Mouse (Mus musculus) liver, embryonic 16.5 days (tissue): ENCODE data around the gene Clic5. TPM values are rescaled to one million over a fixed set of nuclear protein-coding genes. Genes with fewer than 3 reads are reported as not detected.

Experiments
- ATAC-seq: fragments of 200-750 bp; cut with Nextera tagmentation; 2 replicates; pipeline ENCODE4 v1.8.0; 2017; ENCODE audit warnings: low read depth, mild to moderate bottlenecking, moderate number of reproducible peaks, moderate library complexity
- H3K27ac ChIP-seq: fragments of 300-500 bp; sonication (generic); 2 replicates; pipeline ENCODE4 v1.5.1; 2014; ENCODE audit warnings: mild to moderate bottlenecking, low read length
- H3K27me3 ChIP-seq: fragments of 300-500 bp; sonication (generic); 2 replicates; pipeline ENCODE4 v1.6.1; 2014; ENCODE audit warnings: low read depth, low read length, mixed read lengths; ENCODE audit not compliant: control insufficient read depth, insufficient read depth
- H3K36me3 ChIP-seq: fragments of 300-500 bp; sonication (generic); 2 replicates; pipeline ENCODE4 v1.6.1; 2014; ENCODE audit warnings: mild to moderate bottlenecking; ENCODE audit not compliant: control insufficient read depth, insufficient read depth
- H3K4me1 ChIP-seq: fragments of 300-500 bp; sonication (generic); 2 replicates; pipeline ENCODE4 v1.6.1; 2014; ENCODE audit warnings: low read depth, low read length, mixed read lengths; ENCODE audit not compliant: control insufficient read depth
- H3K4me2 ChIP-seq: fragments of 300-500 bp; sonication (generic); 2 replicates; pipeline ENCODE4 v1.6.1; 2014; ENCODE audit warnings: low read depth, low read length, mixed read lengths
- H3K4me3 ChIP-seq: fragments of 300-500 bp; sonication (generic); 2 replicates; pipeline ENCODE4 v1.5.1; 2014; ENCODE audit warnings: low read depth, mild to moderate bottlenecking, low read length
- H3K9ac ChIP-seq: fragments of 300-500 bp; sonication (generic); 2 replicates; pipeline ENCODE4 v1.6.1; 2014; ENCODE audit warnings: low read depth, low read length
- H3K9me3 ChIP-seq: fragments of 300-500 bp; sonication (generic); replicated peaks from 2 replicates; pipeline ENCODE4 v1.6.1; 2016; ENCODE audit warnings: low read length; ENCODE audit not compliant: control insufficient read depth
- WGBS: fragments of 180-500 bp; shearing (Covaris S2); extraction: QIAGEN DNeasy Blood & Tissue Kit; methylation state at CpG from one replicate; pipeline ENCODE4 v1.1.7; 2014; ENCODE audit not compliant: insufficient replicate concordance; 5-methylcytosine and 5-hydroxymethylcytosine counted together
- polyA plus RNA-seq: library from polyadenylated mRNA; unstranded; fragments of >200 nt; fragmentation: Nextera tagmentation; extraction: Ambion mirVana; gene quantifications from 2 replicates; pipeline ENCODE4 v1.2.1, GENCODE M21; 2015

The Clic5 gene
- polyA plus RNA-seq, 1 experiment from 2014 or later: 0.66 TPM

DNA sequence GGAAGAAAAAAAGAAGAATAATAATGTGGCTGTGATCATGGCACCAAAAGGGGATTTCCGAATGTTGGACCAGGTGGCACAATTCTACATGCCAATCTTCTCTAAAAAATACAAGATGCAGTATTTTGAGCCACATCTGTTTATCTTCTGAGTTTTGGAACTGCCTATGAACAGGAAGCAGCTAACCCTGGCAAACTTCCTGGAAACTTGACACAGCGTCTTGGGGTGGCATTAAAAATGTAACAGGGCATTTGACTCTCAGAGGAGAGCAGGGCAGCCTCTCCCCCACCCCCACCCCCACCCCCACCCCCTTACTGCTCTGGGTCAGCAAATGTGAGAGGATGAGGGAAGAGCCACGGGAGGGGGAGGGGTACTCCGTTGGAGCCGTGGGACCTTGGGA, 25.9 kb upstream of the Clic5 start:
- Histone ChIP-seq H3K27me3 (no peaks in the 10 kb centered on the region), H3K4me3 (no peak overlapping the region), H3K4me2 (no peak overlapping the region), H3K9me3 (no peaks in the 10 kb centered on the region), H3K27ac (no peak overlapping the region), H3K4me1 (no peaks in the 10 kb centered on the region), H3K36me3 (no peaks in the 10 kb centered on the region), H3K9ac (no peak overlapping the region)
- ATAC-seq: no peak
- 10% methylated on average over 5 of the region's 5 CpGs for WGBS

DNA sequence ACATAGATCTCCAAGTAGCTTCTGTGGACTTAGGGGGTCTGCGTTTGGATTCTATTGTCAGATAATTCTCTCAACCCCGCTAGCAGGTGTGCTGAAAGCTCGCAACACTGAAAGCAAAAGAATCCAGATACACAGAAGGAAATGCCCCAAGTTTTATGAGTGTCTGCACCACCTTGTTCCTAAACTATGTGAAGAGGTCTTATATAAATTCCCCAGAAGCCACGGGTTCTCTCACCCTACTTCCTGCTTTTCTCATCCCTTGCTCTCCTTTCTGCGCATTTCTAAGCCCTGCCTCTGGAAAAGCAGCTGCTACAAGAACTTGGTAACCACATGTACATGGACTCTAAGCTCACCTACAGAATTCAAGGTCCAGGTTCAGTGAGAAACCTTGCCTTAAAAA, 25.4 kb upstream of the Clic5 start:
- Histone ChIP-seq H3K9me3 (no peaks in the 10 kb centered on the region), H3K4me1 (no peaks in the 10 kb centered on the region), H3K27ac (no peak overlapping the region), H3K27me3 (no peaks in the 10 kb centered on the region), H3K9ac (no peak overlapping the region), H3K36me3 (no peaks in the 10 kb centered on the region), H3K4me3 (no peak overlapping the region), H3K4me2 (no peak overlapping the region)
- WGBS: 47% methylated on average over 5 of the region's 5 CpGs
- ATAC-seq: no peak

- H3K4me1 ChIP-seq: no peaks in the 10 kb centered on the region
- H3K27me3 ChIP-seq: no peaks in the 10 kb centered on the region
- no peak overlapping the region for H3K4me2 ChIP-seq
- no peaks in the 10 kb centered on the region for H3K36me3 ChIP-seq
- H3K9me3 ChIP-seq: no peaks in the 10 kb centered on the region
- no peak overlapping the region for H3K27ac ChIP-seq
- H3K4me3 ChIP-seq: no peak overlapping the region
- H3K9ac ChIP-seq: no peak overlapping the region
- ATAC-seq: no peak
- 64% methylated on average over 11 of the region's 11 CpGs for WGBS
These were observed 22.5 kb upstream of the Clic5 start for GRCm38 (mm10) chr17:44165730-44166347.

GRCm38 (mm10) chr17:44169676-44170075, 18.7 kb upstream of the Clic5 start:
- Histone ChIP-seq H3K9ac (no peak overlapping the region), H3K9me3 (no peaks in the 10 kb centered on the region), H3K4me1 (no peaks in the 10 kb centered on the region), H3K4me3 (no peak overlapping the region), H3K4me2 (no peak overlapping the region), H3K27ac (no peak overlapping the region), H3K36me3 (no peaks in the 10 kb centered on the region), H3K27me3 (no peaks in the 10 kb centered on the region)
- 63% methylated on average over 4 of the region's 4 CpGs for whole genome bisulfite sequencing
- no peak for ATAC-seq

GRCm38 (mm10) chr17:44170316-44170715, 18.1 kb upstream of the Clic5 start:
- H3K4me2 ChIP-seq: no peak overlapping the region
- H3K4me3 ChIP-seq: no peak overlapping the region
- 65% methylated on average over 3 of the region's 3 CpGs for WGBS
- ATAC-seq: no peak
- no peak overlapping the region for H3K9ac ChIP-seq
- H3K9me3 ChIP-seq: no peaks in the 10 kb centered on the region
- no peak overlapping the region for H3K27ac ChIP-seq
- H3K36me3 ChIP-seq: no peaks in the 10 kb centered on the region
- no peaks in the 10 kb centered on the region for H3K27me3 ChIP-seq
- H3K4me1 ChIP-seq: no peaks in the 10 kb centered on the region

DNA sequence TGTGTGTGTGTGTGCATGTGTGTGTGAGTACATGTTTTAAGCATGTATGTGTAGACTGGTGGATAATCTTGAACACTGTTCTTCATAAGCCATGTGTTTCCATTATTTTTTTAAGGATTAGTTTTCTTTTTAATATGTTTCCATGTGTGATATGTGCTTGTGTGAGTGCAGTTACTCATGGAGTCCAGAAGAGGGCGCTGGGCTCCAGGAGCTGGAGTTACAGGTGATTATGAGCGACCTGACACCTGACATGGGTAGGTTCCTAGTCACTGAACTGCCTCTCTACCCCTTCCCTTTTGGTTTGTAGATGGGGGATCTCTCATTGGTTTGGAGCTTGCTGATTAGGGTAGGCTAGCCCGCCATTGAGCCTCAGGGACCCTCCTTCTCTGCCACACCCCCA, 16.5 kb upstream of the Clic5 start:
- no peak overlapping the region for H3K27ac ChIP-seq
- no peak for ATAC-seq
- H3K36me3 ChIP-seq: no peaks in the 10 kb centered on the region
- H3K4me3 ChIP-seq: no peak overlapping the region
- H3K9ac ChIP-seq: no peak overlapping the region
- H3K27me3 ChIP-seq: no peaks in the 10 kb centered on the region
- no peaks in the 10 kb centered on the region for H3K4me1 ChIP-seq
- WGBS: 34% methylated on average over 3 of the region's 3 CpGs
- H3K4me2 ChIP-seq: no peak overlapping the region
- no peaks in the 10 kb centered on the region for H3K9me3 ChIP-seq

GRCm38 (mm10) chr17:44173341-44173740, 15.0 kb upstream of the Clic5 start:
- H3K27ac ChIP-seq: no peak overlapping the region
- no peak overlapping the region for H3K4me2 ChIP-seq
- no peak for ATAC-seq
- H3K27me3 ChIP-seq: no peaks in the 10 kb centered on the region
- no peaks in the 10 kb centered on the region for H3K4me1 ChIP-seq
- no peaks in the 10 kb centered on the region for H3K36me3 ChIP-seq
- no peak overlapping the region for H3K4me3 ChIP-seq
- WGBS: 46% methylated on average over 2 of the region's 2 CpGs
- H3K9ac ChIP-seq: no peak overlapping the region
- no peaks in the 10 kb centered on the region for H3K9me3 ChIP-seq

DNA sequence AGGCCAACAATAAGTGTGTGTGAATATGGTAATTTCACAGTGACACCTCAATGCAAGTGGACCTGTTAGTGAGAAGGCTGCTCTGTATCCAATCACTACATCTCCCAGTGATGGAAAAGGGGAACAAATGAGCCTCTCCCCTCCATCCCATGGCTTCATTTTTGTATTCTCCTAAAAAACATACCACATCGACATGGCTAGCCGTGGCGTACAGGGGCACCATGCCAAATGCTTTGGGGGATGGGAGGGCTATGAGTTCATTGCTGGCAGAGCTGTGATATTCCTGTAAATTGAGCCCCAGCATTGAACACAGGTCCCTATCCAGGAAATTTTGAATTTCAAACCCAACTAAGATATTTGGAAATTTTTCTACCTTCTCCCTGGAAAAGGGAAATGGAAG, 11.1 kb upstream of the Clic5 start:
- Histone ChIP-seq H3K27ac (no peak overlapping the region), H3K36me3 (no peaks in the 10 kb centered on the region), H3K9me3 (no peaks in the 10 kb centered on the region), H3K4me2 (no peak overlapping the region), H3K4me1 (no peaks in the 10 kb centered on the region), H3K4me3 (no peak overlapping the region), H3K27me3 (no peaks in the 10 kb centered on the region), H3K9ac (no peak overlapping the region)
- no peak for ATAC-seq
- WGBS: 64% methylated on average over 3 of the region's 3 CpGs

GRCm38 (mm10) chr17:44181346-44181745, 7.0 kb upstream of the Clic5 start:
- no peak overlapping the region for H3K9ac ChIP-seq

More at GRCm38 (mm10) chr17:44181346-44181745, 7.0 kb upstream of the Clic5 start:
- Histone ChIP-seq H3K4me2 (no peak overlapping the region), H3K4me3 (no peak overlapping the region), H3K9me3 (no peaks in the 10 kb centered on the region), H3K27me3 (no peaks in the 10 kb centered on the region), H3K27ac (no peak overlapping the region), H3K36me3 (no peaks in the 10 kb centered on the region), H3K4me1 (no peaks in the 10 kb centered on the region)
- no peak for ATAC-seq
- WGBS: 53% methylated on average over 8 of the region's 8 CpGs
